8 mouse cellular contexts compared by ENCODE assay signal in genomic region chr2:145588009-145588737, GRCm38 (mm10).
DNase-seq lines count a peak whose midpoint lies in the region; ATAC-seq lines count a peak whose summit lies in the region.

No protein-coding gene starts in this region.

- 63% methylated on average over 8 of the region's 8 CpGs for WGBS in kidney, embryonic 14.5 days
- 62% methylated on average over 8 of the region's 8 CpGs for WGBS in limb, embryonic 12.5 days

- H3K4me2 ChIP-seq in kidney, embryonic 14.5 days (replicated peaks; ENCODE audit: low read depth, low read length), result no peak overlapping the region
- no peak overlapping the region for H3K4me2 ChIP-seq in limb, embryonic 12.5 days

- no peaks in the 10 kb centered on the region for H3K9me3 ChIP-seq in kidney, embryonic 14.5 days (ENCODE audit: control insufficient read depth, low read length)
- no peaks in the 10 kb centered on the region for H3K9me3 ChIP-seq in limb, embryonic 12.5 days

- H3K4me3 ChIP-seq in kidney, embryonic 14.5 days (ENCODE audit: low read length), result no peak overlapping the region
- H3K4me3 ChIP-seq in limb, embryonic 12.5 days (replicated peaks), result no peak overlapping the region

- H3K4me1 ChIP-seq in kidney, embryonic 14.5 days (ENCODE audit: control insufficient read depth, insufficient read depth, low read length), result no peaks in the 10 kb centered on the region
- H3K4me1 ChIP-seq in limb, embryonic 12.5 days (replicated peaks), result peaks cover 6% of the 10 kb centered on the region

- ATAC-seq in kidney, embryonic 14.5 days (ENCODE audit: low FRiP score, low TSS enrichment), result peak; percentile 81
- ATAC-seq in limb, embryonic 12.5 days (ENCODE audit: insufficient number of reproducible peaks, insufficient read depth, low FRiP score, low TSS enrichment, low read depth), result peak; percentile 82; the same call in 1 of the 2 replicates
- ATAC-seq in monocyte, adult 5-6 weeks (replicated peaks; ENCODE audit: insufficient number of reproducible peaks, low FRiP score, low TSS enrichment, poor library complexity, severe bottlenecking), result peak; percentile 59; the same call in 1 of the 2 replicates

- no peak overlapping the region for H3K27ac ChIP-seq in kidney, embryonic 14.5 days (ENCODE audit: low read depth, low read length)
- H3K27ac ChIP-seq in limb, embryonic 12.5 days, result no peak overlapping the region

- H3K27me3 ChIP-seq in kidney, embryonic 14.5 days (ENCODE audit: control insufficient read depth, insufficient read depth, low read length), result no peaks in the 10 kb centered on the region
- H3K27me3 ChIP-seq in limb, embryonic 12.5 days, result no peaks in the 10 kb centered on the region

- DNase-seq in 416B (ENCODE audit: low read depth), result peak; percentile 73
- DNase-seq in Muller cell, postnatal 12 days (ENCODE audit: inconsistent ontology term), result peak; percentile 56
- DNase-seq in cerebellum, postnatal 10 days, result peak; percentile 77 to 82
- DNase-seq in frontal cortex, postnatal 25 days (ENCODE audit: low spot score in 2 of 2), result peak; percentile 21 to 60
- no peak for DNase-seq in natural killer cell, adult 2 months (ENCODE audit: low spot score in 2 of 2)

- H3K36me3 ChIP-seq in kidney, embryonic 14.5 days (ENCODE audit: control insufficient read depth, insufficient read depth, low read length), result no peaks in the 10 kb centered on the region
- H3K36me3 ChIP-seq in limb, embryonic 12.5 days, result no peaks in the 10 kb centered on the region

- no peak overlapping the region for H3K9ac ChIP-seq in kidney, embryonic 14.5 days (ENCODE audit: low read depth, low read length)
- H3K9ac ChIP-seq in limb, embryonic 12.5 days (replicated peaks), result no peak overlapping the region

Comparison
In these comparisons a context has a peak if more than half of its experiments do, and no peak if none do; other contexts are left out.
1. DNase-seq: peak in 416B (single experiment), Muller cell, postnatal 12 days (single experiment), cerebellum, postnatal 10 days (2 of 2) and frontal cortex, postnatal 25 days (2 of 2); none in natural killer cell, adult 2 months (0 of 2).
2. Peak in every context shown above with its lines, with median percentiles within 50 percentile points of each other: ATAC-seq.